Mouse (Mus musculus): ENCODE measurements around the gene Uqcr10. TPM values are rescaled to one million over a fixed set of nuclear protein-coding genes. Genes with fewer than 3 reads are reported as not detected.
"Not testable (repeated sequence)": the region's sequence is repeated elsewhere in the genome, so short reads cannot be mapped to it uniquely, and the experiment has no call there.

Gene Uqcr10
- polyA plus RNA-seq, 1 experiment from 2014 or later = 160 TPM

GRCm38 (mm10) chr11:4729603-4730002 is 25.5 kb upstream of the Uqcr10 start:
- Histone ChIP-seq H3K79me2 (ENCODE audit: inconsistent target) (no peaks in the 10 kb centered on the region), H3K36me3 (ENCODE audit: inconsistent target) (peaks cover 24% of the 10 kb centered on the region; the same call in 1 of the 2 replicates), H3K27ac (no peak overlapping the region), H3K4me3 (ENCODE audit: inconsistent target) (no peak overlapping the region)
- 42% methylated on average over 12 of the region's 12 CpGs for WGBS (ENCODE audit: missing documents)

GRCm38 (mm10) chr11:4721728-4722127 is 17.6 kb upstream of the Uqcr10 start:
- Histone ChIP-seq H3K79me2 (ENCODE audit: inconsistent target) (no peaks in the 10 kb centered on the region; the same call in 1 of the 2 replicates), H3K4me3 (ENCODE audit: inconsistent target) (no peak overlapping the region), H3K36me3 (ENCODE audit: inconsistent target) (peaks cover 29% of the 10 kb centered on the region), H3K27ac (no peak overlapping the region)
- 95% methylated on average over 8 of the region's 8 CpGs for WGBS (ENCODE audit: missing documents)

DNA sequence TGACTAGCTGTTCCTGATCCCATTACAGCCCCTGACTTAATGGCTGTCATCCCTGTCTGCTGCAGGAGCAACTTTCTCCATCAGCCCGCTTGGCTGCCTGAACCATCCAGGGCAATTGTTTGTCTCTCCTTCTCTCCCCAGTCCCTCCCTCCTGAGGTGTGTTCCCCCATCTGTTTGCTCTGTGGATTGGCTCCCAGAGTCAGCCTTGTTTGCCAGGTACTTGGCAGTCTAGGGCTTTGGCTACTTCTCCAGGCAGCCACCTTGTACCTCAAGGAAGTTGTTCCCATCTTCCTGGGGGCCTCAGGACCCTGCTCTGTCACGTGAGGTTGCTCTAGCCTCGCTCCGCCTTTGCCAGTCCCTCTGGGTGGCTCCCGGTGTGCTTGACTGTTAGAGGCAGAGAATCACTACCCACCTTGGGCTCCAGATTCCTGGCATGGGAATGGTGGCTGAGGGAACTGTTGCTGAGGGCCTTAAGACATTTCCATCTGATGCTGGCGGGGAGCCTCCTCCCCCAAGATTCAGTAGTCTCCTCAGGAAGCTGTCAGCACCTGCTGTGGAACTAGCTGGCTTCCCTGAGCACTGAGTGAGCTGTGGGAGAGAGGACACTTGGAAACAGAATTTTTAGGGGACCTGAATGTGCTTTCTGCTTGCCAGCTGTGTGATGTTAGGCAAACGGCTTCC is 16.9 kb upstream of the Uqcr10 start:
- 94% methylated on average over 7 of the region's 7 CpGs for WGBS (ENCODE audit: missing documents)
- peaks cover 5% of the 10 kb centered on the region; the same call in 1 of the 2 replicates for H3K79me2 ChIP-seq (ENCODE audit: inconsistent target)
- H3K27ac ChIP-seq = no peak overlapping the region
- H3K36me3 ChIP-seq (ENCODE audit: inconsistent target) = peaks cover 24% of the 10 kb centered on the region
- H3K4me3 ChIP-seq (ENCODE audit: inconsistent target) = no peak overlapping the region

- Histone ChIP-seq H3K79me2 (ENCODE audit: inconsistent target) (peaks cover 12% of the 10 kb centered on the region; the same call in 1 of the 2 replicates), H3K27ac (no peak overlapping the region), H3K36me3 (ENCODE audit: inconsistent target) (peaks cover 18% of the 10 kb centered on the region), H3K4me3 (ENCODE audit: inconsistent target) (no peak overlapping the region)
- WGBS (ENCODE audit: missing documents) = 90% methylated on average over 11 of the region's 11 CpGs
Measured at GRCm38 (mm10) chr11:4720393-4720792, 16.3 kb upstream of the Uqcr10 start.

GRCm38 (mm10) chr11:4719961-4720360 is 15.8 kb upstream of the Uqcr10 start:
- no peak overlapping the region for H3K4me3 ChIP-seq (ENCODE audit: inconsistent target)
- no peak overlapping the region for H3K27ac ChIP-seq
- WGBS (ENCODE audit: missing documents) = 93% methylated on average over 9 of the region's 9 CpGs
- peaks cover 15% of the 10 kb centered on the region for H3K36me3 ChIP-seq (ENCODE audit: inconsistent target)
- H3K79me2 ChIP-seq (ENCODE audit: inconsistent target) = peaks cover 16% of the 10 kb centered on the region; the same call in 1 of the 2 replicates

DNA sequence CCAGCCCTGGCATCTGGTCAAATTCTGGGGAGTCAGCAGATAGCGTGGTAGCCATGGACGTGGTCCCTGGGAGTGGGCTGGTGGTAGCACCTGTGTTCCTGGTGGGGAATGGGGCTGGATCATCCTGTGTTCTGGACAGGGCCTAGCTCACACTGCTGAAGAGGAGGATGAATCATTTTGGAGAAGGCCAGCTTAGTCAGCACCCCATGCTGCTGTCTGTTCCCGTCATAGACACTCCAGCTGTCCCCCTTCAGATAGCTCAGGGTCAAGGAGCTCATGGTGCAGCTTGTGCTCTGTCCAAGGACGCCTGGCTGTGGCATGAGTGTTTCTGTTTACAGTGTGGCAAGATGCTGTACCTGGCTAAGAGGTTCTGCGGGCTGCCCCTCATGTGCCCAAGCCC is 14.4 kb upstream of the Uqcr10 start:
- no peak overlapping the region for H3K27ac ChIP-seq
- WGBS (ENCODE audit: missing documents) = 96% methylated on average over 5 of the region's 5 CpGs

DNA sequence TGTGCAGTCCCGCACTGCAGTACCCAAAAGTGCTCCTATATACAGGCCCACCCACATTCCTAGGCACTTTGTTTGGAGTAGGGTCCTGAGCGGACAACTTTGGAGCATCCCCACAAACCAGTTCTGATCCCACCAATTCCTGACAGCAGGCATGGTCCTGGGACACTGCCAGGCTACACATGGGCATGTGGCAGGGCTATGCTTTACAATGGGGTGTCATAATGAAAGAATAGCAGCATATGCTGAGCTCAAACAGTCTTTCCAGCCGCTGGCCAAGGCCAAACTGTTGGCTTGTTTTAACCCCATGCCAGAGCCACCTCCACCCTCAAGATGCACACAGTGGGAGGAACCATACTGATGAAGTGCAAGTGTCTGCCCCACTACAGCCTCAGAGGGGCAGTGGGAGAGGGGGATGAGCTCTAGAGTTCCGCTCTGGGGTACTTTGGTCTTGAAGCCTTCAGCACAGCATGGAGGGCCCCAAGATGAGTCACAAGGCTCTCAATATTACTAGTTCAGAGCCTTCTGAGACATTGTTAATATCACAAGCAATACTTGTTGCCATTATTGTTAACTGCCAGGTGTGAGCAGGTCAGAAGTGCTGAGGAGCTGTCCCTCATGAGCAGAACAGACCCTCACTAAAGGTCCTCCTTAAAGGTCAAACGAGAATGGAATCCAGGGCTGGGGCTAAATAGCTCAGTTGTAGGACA is 12.5 kb upstream of the Uqcr10 start:
- peaks cover 16% of the 10 kb centered on the region; the same call in 1 of the 2 replicates for H3K79me2 ChIP-seq (ENCODE audit: inconsistent target)
- no peak overlapping the region for H3K4me3 ChIP-seq (ENCODE audit: inconsistent target)
- H3K27ac ChIP-seq = no peak overlapping the region
- no peaks in the 10 kb centered on the region for H3K36me3 ChIP-seq (ENCODE audit: inconsistent target)
- WGBS (ENCODE audit: missing documents) = 97% methylated on average over 5 of the region's 5 CpGs

More for the DNA sequence above, 14.4 kb upstream of the Uqcr10 start:
- Histone ChIP-seq H3K4me3 (ENCODE audit: inconsistent target) (no peak overlapping the region), H3K36me3 (ENCODE audit: inconsistent target) (peaks cover 6% of the 10 kb centered on the region), H3K79me2 (ENCODE audit: inconsistent target) (peaks cover 16% of the 10 kb centered on the region; the same call in 1 of the 2 replicates)

- Histone ChIP-seq H3K79me2 (ENCODE audit: inconsistent target) (peaks cover 16% of the 10 kb centered on the region; the same call in 1 of the 2 replicates), H3K36me3 (ENCODE audit: inconsistent target) (no peaks in the 10 kb centered on the region), H3K4me3 (ENCODE audit: inconsistent target) (no peak overlapping the region), H3K27ac (no peak overlapping the region)
- 98% methylated on average over 4 of the region's 4 CpGs for WGBS (ENCODE audit: missing documents)
Measured at GRCm38 (mm10) chr11:4715596-4715995, 11.5 kb upstream of the Uqcr10 start.

- Histone ChIP-seq H3K36me3 (ENCODE audit: inconsistent target) (no peaks in the 10 kb centered on the region), H3K4me3 (ENCODE audit: inconsistent target) (no peak overlapping the region), H3K27ac (no peak overlapping the region), H3K79me2 (ENCODE audit: inconsistent target) (peaks cover 16% of the 10 kb centered on the region; the same call in 1 of the 2 replicates)
- WGBS (ENCODE audit: missing documents) = 31% methylated on average over 4 of the region's 4 CpGs
Measured at GRCm38 (mm10) chr11:4714727-4715126, 10.6 kb upstream of the Uqcr10 start.

DNA sequence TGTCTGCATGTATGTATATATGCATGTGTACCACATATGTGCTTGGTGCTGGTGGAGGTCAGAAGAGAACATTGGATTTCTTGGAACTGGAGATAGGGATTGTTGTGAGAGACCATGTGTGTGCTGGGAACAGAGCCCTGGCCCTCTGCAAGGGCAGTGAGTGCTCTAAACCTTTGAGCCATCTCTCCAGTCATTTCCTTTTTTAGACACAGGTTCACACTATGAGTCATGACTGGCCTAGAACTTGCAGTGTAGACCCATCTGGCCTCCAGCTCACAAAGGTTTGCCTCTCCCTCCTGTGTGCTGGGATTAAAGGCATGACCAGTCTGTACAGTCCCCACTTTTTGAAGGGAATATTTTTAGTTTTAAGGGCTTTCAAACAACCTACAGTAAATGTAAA is 8.7 kb upstream of the Uqcr10 start:
- Histone ChIP-seq H3K27ac (no peak overlapping the region), H3K4me3 (ENCODE audit: inconsistent target) (no peak overlapping the region), H3K36me3 (ENCODE audit: inconsistent target) (no peaks in the 10 kb centered on the region), H3K79me2 (ENCODE audit: inconsistent target) (peaks cover 20% of the 10 kb centered on the region; the same call in 1 of the 2 replicates)

GRCm38 (mm10) chr11:4710188-4710587 is 6.0 kb upstream of the Uqcr10 start:
- WGBS (ENCODE audit: missing documents) = 100% methylated on average over 2 of the region's 4 CpGs
- not testable (repeated sequence) for H3K4me3 ChIP-seq (ENCODE audit: inconsistent target); H3K36me3 ChIP-seq (ENCODE audit: inconsistent target); H3K27ac ChIP-seq
- H3K79me2 ChIP-seq (ENCODE audit: inconsistent target) = peaks cover 28% of the 10 kb centered on the region; the same call in 1 of the 2 replicates

DNA sequence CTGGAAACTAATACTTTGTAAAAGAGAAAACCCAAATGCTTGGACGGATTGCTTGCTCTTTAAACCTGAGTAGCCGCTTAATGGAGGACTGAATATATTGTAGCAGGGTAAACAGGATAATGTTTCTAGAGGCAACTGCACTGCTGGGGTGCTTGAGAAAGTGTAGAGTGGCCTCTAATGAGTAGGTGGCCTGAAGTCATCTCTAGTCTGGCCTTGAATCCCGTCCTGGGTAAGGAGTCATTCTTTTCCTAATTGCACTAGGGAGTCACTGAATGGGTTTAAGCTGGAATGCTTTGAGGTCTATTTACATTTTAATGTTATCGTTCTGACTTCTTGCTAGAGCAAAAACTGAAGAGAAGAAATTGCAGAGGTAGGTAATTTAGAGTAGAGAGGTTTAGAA is 1.0 kb upstream of the Uqcr10 start:
- peak overlapping the region; percentile 69 for H3K27ac ChIP-seq
- WGBS (ENCODE audit: missing documents) = 11% methylated on average over 4 of the region's 4 CpGs
- peak overlapping the region; percentile 96 for H3K4me3 ChIP-seq (ENCODE audit: inconsistent target)
- peaks cover 49% of the 10 kb centered on the region for H3K79me2 ChIP-seq (ENCODE audit: inconsistent target)
- 0 out of 2 replicates have a peak, but pooled peaks cover 7% of the 10 kb centered on the region for H3K36me3 ChIP-seq (ENCODE audit: inconsistent target)

DNA sequence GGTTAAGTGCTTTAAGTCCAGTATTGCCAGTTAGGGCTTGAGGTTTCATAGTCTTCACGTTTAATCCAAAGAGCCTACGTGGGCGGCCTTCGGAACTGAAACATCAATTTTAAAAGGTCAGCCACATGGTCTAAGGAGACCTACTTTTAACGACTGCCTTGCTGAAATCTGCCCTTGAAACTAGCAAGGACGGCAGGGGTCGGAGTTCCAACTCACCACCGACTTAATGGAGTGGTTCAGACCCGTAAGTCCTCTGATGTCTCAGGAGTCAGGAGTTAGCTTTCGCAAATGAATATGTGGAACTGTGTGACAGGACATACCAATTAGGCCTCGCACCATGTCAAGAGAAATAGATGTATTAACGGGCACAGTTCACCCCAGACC is 462 bp downstream of the Uqcr10 start:
- Histone ChIP-seq H3K4me3 (ENCODE audit: inconsistent target) (peak overlapping the region; percentile 96), H3K79me2 (ENCODE audit: inconsistent target) (peaks cover 49% of the 10 kb centered on the region), H3K27ac (peak overlapping the region; percentile 69), H3K36me3 (ENCODE audit: inconsistent target) (0 out of 2 replicates have a peak, but pooled peaks cover 7% of the 10 kb centered on the region)
- WGBS (ENCODE audit: missing documents) = 2% methylated on average over 12 of the region's 12 CpGs

- Histone ChIP-seq H3K79me2 (ENCODE audit: inconsistent target) (peaks cover 28% of the 10 kb centered on the region), H3K4me3 (ENCODE audit: inconsistent target) (no peak overlapping the region), H3K27ac (no peak overlapping the region), H3K36me3 (ENCODE audit: inconsistent target) (0 out of 2 replicates have a peak, but pooled peaks cover 7% of the 10 kb centered on the region)
- WGBS (ENCODE audit: missing documents) = 90% methylated on average over 8 of the region's 8 CpGs
Measured at GRCm38 (mm10) chr11:4700726-4701125, 3.4 kb downstream of the Uqcr10 start.
